Mouse (Mus musculus) heart, adult 9 months (tissue): ENCODE results near the gene Nr6a1.

Experiments used
- DNase-seq, 2 experiments: peaks; one replicate each; pipeline ENCODE4 v3.0.0; 2022; ENCODE audit warnings: low spot score in 2 of 2

Gene Nr6a1

GRCm38 (mm10) chr2:38678947-38679346, 248.5 kb downstream of the Nr6a1 start:
- DNase-seq, result no peak

- no peak for DNase-seq
Observed at GRCm38 (mm10) chr2:38675366-38675969, 252.0 kb downstream of the Nr6a1 start.
